Mouse (Mus musculus): ENCODE measurements around the gene Samd9l.
"Not testable (repeated sequence)": the region's sequence is repeated elsewhere in the genome, so short reads cannot be mapped to it uniquely, and the experiment has no call there.

Gene Samd9l

DNA sequence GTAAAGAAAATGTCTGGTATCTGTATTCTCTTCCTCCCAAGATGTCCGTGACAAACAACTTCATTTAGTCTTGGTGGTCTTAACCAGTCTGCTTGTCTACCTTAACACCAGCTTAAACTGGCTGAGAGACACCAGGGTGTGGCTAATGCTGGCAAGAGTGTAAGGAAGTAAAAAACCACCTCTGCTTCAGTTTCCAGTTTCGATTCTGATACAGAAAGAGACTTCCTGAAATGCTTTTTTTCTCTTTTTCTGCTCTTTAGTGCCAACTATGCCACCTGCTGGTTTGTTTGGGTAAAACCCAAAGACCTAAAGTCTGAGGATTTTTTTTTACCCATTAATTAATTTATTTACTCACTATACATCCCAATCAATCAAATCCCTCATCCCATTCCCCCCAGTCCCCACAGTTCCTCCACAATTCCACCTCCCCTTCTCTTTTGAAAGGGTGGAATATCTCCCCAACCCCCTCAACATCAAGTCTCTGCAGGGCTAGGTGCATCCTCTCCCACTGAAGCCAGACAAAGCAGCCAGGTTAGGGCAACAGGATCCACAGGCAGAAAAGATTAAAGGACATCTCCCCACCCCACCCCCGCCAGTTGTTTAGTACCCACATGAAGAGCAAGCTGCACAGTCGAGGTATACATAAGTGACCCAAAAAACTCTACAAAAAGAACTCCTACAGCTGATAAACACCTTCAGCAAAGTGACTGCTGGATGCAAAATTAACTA, at the start of gene Samd9l:
Samd9l (minus strand) TSS at position 233 of the 729 bp plus-strand sequence.
- in situ Hi-C loops (cut with MboI; ENCODE audit: unreplicated experiment in 2 of 2): loop anchor here (5.0 to 10.0 kb wide), 2 partner anchors 55 to 57 kb away; no protein-coding TSS in a partner anchor

DNA sequence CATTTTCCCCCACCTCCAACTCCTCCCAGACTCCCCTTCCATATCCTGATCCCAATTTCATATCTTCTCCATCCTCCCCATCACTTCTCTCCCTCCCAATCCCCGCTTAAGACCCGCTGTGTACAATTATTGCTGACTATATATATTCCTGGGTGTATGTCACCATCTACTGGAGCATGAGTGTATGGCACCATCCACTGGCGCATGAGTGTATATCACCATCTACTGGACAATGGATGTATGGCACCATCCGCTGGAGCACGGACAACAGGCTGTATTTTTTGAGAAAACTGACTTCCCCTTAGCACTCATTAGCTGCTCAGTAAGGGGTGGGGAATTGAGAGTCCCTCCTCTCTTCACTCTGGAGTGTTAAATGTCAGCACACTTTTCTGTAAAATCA, 48.0 kb upstream of the Samd9l start:
- in situ Hi-C loops (cut with MboI; ENCODE audit: unreplicated experiment in 2 of 2): loop anchor here (10.0 kb wide), 3 partner anchors 47 to 1097 kb away; partner anchors contain the start of genes Hepacam2 (in 1 of the 2) and Vps50 (in 1 of the 2)

GRCm38 (mm10) chr6:3443905-3444304, 44.5 kb upstream of the Samd9l start:
- in situ Hi-C loops (cut with MboI; ENCODE audit: unreplicated experiment in 2 of 2): loop anchor here (5.0 to 10.0 kb wide), 4 partner anchors 51 to 1103 kb away; partner anchors contain the start of genes Hepacam2 (in 1 of the 2) and Vps50 (in 1 of the 2)

- in situ Hi-C loops (cut with MboI; ENCODE audit: unreplicated experiment in 2 of 2): no loop called here
Observed at GRCm38 (mm10) chr6:3436087-3436486, 36.7 kb upstream of the Samd9l start.

DNA sequence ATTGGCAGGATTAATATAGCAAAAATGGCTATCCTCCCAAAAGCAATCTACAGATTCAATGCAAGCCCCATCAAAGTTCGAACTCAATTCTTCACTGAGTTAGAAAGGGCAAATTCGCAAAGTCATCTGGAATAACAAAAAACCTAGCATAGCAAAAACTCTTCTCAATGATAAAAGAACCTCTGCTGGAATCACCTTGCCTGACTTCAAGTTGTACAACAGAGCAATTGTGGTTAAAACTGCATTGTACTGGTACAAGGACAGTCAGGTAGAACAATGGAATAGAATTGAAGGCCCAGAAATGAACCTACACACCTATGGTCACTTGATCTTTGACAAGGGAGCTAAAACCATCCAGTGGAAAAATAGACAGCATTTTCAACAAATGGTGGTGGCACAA, 31.6 kb upstream of the Samd9l start:
- in situ Hi-C loops (cut with MboI; ENCODE audit: unreplicated experiment in 2 of 2): not testable (repeated sequence)

- in situ Hi-C loops (cut with MboI; ENCODE audit: unreplicated experiment in 2 of 2): loop anchor here in 1 of 2 experiments (5.0 kb wide), 1 partner anchor 40 kb away; no protein-coding TSS in a partner anchor
Observed at GRCm38 (mm10) chr6:3427047-3427446, 27.7 kb upstream of the Samd9l start.

DNA sequence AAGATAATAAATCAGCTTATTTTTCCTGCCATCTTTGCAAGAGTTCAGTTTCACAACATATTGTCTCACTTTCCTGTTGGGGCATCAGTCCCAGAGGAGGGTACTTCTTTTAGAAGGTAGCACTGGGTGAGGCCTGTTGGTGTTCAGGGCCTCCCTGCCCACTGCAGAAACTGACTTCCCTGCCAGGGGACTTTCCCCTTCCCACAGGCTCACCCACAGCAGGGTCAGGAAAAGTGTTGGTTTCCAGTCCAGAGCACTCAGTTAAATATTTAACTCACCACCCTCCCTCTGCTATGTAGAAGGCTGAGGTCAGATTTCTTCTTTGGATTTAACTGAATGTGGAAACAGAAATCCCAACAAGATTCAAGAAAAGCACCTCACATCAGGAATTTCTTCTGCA, 26.0 kb upstream of the Samd9l start:
- in situ Hi-C loops (cut with MboI; ENCODE audit: unreplicated experiment in 2 of 2): loop anchor here in 1 of 2 experiments (5.0 kb wide), 1 partner anchor 38 kb away; no protein-coding TSS in a partner anchor

DNA sequence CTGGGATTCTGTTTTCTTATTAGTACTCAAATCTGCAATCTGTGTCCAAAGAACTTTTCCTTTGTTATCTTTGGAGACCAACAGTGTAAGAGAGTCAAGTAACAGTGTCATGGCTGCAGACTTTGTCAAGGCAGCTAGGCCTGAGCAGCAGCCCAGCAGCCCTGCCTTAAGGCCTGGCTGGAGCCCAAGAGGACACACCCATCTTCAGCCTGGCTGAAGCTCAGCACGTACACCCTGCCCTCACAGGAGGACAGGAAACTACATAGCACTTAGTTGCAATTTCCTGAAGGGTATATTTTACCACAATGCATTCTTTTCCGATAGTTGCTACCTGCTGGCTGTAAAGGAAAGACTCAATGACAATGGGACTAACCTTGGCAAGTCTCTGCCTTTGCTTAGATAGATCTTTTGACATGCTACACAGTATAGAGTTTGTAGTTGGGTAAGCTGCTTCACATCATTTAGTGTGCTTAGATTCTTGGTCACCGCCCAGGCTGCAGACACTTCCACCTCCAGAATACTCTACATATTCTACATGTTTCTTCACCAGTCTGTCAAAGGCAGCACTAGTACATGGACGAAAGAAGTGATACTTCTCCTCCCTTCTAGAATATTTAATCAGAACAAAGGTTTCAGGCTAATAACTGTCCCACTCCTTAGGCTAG, 25.4 kb upstream of the Samd9l start:
- in situ Hi-C loops (cut with MboI; ENCODE audit: unreplicated experiment in 2 of 2): loop anchor here (5.0 kb wide), 2 partner anchors 37 to 42 kb away; no protein-coding TSS in a partner anchor

DNA sequence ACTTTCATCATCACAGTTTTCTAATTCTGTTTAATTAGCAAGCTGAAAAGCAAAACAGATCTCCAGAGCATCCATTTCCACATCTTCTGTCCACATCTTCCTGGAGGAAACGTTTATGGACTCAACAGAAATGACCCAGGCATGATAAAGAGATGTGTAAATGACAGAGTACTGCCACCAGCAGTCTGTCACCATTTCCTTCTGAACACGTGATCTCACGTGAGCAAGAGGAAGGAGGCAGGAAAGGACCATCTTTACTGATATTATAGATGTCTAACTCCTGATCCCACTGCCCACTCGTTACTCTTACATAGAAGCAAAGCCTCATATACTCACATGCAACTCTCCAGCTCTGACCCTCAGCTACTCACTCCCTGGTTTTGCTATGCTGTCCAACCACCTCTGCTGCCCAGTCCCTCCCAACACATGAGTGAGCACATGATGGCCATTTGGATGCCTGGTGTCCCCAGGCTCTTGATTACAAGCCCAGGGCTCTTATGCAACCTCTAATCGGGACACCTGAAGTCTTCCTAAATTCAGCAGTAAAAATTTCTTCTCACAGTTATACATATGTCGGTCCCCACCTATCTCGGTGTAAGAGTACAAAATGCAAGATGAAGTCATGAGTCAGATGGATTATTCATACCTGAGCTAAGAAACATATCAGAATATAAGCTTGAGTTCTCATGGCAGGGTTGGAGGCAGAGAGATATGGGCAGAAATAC, 2.0 kb downstream of the Samd9l start:
- in situ Hi-C loops (cut with MboI; ENCODE audit: unreplicated experiment in 2 of 2): loop anchor here (5.0 to 10.0 kb wide), 2 partner anchors 53 to 55 kb away; no protein-coding TSS in a partner anchor

- in situ Hi-C loops (cut with MboI; ENCODE audit: unreplicated experiment in 2 of 2): loop anchor here (5.0 to 10.0 kb wide), 2 partner anchors 51 to 54 kb away; no protein-coding TSS in a partner anchor
Observed at GRCm38 (mm10) chr6:3395921-3396611, 3.3 kb downstream of the Samd9l start.

GRCm38 (mm10) chr6:3389995-3390394, 9.4 kb downstream of the Samd9l start:
- in situ Hi-C loops (cut with MboI; ENCODE audit: unreplicated experiment in 2 of 2): loop anchor here in 1 of 2 experiments (5.0 to 10.0 kb wide), 2 partner anchors 37 to 45 kb away; no protein-coding TSS in a partner anchor

- in situ Hi-C loops (cut with MboI; ENCODE audit: unreplicated experiment in 2 of 2): loop anchor here in 1 of 2 experiments (5.0 kb wide), 1 partner anchor 41 kb away; no protein-coding TSS in a partner anchor
Observed at GRCm38 (mm10) chr6:3386565-3386964, 12.8 kb downstream of the Samd9l start.

DNA sequence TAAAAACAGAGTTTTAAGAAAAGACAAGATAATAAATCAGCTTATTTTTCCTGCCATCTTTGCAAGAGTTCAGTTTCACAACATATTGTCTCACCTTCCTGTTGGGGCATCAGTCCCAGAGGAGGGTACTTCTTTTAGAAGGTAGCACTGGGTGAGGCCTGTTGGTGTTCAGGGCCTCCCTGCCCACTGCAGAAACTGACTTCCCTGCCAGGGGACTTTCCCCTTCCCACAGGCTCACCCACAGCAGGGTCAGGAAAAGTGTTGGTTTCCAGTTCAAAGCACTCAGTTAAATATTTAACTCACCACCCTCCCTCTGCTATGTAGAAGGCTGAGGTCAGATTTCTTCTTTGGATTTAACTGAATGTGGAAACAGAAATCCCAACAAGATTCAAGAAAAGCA, 14.6 kb downstream of the Samd9l start:
- in situ Hi-C loops (cut with MboI; ENCODE audit: unreplicated experiment in 2 of 2): loop anchor here (5.0 kb wide), 2 partner anchors 37 to 42 kb away; no protein-coding TSS in a partner anchor

- in situ Hi-C loops (cut with MboI; ENCODE audit: unreplicated experiment in 2 of 2): loop anchor here in 1 of 2 experiments (5.0 kb wide), 1 partner anchor 38 kb away; no protein-coding TSS in a partner anchor
Observed at GRCm38 (mm10) chr6:3384115-3384791, 15.1 kb downstream of the Samd9l start.

DNA sequence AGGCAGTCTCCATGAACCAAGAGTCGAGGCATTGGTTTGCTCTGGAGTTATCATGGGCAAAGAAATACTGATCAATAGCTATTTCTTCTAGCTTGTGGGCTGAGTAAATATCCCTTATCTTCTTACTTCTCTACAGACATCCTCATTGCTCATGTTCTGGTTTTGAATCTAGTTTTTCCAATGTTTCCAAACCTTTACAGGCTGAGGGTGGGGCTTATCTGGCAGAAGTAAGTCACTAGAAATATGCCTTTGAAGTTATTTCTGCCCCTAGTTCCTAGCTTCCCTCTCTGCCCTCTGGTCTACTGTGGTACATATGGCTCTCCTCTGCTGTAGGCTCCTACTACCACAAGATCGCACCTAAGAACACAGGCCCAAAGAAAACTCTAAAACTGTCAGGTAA, 20.2 kb downstream of the Samd9l start:
- in situ Hi-C loops (cut with MboI; ENCODE audit: unreplicated experiment in 2 of 2): no loop called here

DNA sequence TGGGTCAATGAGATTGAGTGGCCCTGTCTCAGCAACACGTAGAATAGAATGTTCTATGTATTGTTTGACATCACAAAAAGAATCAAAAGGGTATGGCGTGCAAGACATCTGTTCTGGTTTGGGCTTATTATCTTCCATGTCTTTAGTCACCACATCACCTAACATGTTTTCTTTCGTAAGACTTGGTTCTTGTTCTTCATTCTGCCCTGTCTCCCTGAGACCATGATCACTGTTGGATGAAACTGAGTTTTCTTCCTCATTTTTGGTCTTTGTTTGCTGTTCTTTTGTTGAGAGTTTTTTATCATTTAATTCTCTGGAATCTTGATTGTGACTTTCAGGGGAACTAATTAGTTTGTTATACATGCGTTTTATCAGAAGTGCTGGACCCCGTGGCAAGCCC, 22.7 kb downstream of the Samd9l start:
- in situ Hi-C loops (cut with MboI; ENCODE audit: unreplicated experiment in 2 of 2): no loop called here

DNA sequence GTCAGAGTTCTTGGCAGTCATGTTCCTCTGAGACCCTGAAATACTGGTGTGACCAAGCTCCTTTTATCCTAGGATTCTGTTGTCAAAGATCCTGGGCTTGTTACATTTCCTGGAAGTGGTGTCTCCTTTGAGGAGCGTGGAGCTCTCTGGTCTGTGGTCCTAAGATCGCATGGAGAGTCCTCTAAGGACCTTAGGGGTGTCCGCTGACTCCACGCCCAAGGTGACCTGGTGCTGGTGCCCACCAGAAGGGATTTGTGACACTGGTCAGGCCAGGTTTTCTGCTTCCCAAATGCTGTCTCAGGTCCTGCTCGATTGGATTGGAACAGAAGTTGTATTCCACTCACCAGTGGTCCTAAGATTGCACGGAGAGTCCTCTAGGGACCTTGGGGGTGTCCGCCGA, 29.8 kb downstream of the Samd9l start:
- in situ Hi-C loops (cut with MboI; ENCODE audit: unreplicated experiment in 2 of 2): no loop called here

DNA sequence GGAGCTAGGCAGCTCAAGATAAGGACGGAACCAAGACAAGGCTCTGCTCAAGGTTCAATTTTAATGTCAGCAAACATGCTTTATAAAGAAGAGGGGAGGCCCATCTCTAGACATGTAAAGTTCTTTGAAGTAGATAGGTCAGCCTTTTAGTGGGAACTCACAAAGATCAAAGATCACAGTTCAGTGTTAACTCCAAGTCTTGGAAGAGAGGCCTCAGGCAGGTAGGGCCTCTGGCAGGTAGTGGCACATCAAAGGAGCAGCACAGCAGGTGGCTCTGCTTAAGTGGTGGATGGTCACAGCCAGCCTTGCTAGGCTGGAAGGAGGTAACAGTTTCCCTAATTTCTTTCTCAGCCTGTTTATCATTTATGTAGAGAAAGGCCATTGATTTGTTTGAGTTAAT, 33.8 kb downstream of the Samd9l start:
- in situ Hi-C loops (cut with MboI; ENCODE audit: unreplicated experiment in 2 of 2): not testable (repeated sequence)
